Mouse (Mus musculus) brain, adult 10 weeks (tissue): ENCODE data around the gene Amy2a3. TPM values are rescaled to one million over a fixed set of nuclear protein-coding genes. Genes with fewer than 3 reads are reported as not detected.

Experiments used
- polyA plus RNA-seq: library from polyadenylated mRNA; stranded (reverse); fragments of 350-450 nt; fragmentation: Illumina TruSeq; extraction: RNeasy Lipid Tissue Mini Kit (QIAGEN cat#74804); gene quantifications from one replicate; pipeline ENCODE4 v1.2.3, GENCODE M21; 2015; ENCODE audit warnings: low read depth, low replicate concordance

Amy2a3 gene
- polyA plus RNA-seq = not detected

DNA sequence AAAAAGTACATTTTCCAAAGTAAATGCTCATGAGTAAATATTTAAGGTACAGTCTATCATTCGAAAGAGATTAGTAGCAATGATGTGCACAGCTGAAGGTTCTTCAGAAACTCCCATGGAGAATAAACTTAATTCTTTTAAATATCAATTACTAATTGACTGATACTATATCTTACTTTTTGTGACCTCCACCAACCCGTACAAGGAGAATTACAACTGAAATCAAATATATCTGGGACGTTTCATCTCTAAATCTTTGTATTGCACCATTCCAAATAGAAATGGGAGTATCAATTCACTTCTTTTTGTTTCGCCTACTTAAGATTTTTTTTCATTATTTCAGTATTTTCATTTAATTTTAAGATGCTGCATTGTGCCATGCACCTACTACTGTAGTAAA lies at the start of gene Amy2a3:
Gene Amy2a3, minus strand, starts transcription at position 101 of the 400 bp plus-strand sequence.

DNA sequence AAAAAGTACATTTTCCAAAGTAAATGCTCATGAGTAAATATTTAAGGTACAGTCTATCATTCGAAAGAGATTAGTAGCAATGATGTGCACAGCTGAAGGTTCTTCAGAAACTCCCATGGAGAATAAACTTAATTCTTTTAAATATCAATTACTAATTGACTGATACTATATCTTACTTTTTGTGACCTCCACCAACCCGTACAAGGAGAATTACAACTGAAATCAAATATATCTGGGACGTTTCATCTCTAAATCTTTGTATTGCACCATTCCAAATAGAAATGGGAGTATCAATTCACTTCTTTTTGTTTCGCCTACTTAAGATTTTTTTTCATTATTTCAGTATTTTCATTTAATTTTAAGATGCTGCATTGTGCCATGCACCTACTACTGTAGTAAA lies 32.7 kb upstream of the Amy2a3 start, which contains the start of gene Amy2a2:
Gene Amy2a2, minus strand, starts transcription at position 101 of the 400 bp plus-strand sequence.

DNA sequence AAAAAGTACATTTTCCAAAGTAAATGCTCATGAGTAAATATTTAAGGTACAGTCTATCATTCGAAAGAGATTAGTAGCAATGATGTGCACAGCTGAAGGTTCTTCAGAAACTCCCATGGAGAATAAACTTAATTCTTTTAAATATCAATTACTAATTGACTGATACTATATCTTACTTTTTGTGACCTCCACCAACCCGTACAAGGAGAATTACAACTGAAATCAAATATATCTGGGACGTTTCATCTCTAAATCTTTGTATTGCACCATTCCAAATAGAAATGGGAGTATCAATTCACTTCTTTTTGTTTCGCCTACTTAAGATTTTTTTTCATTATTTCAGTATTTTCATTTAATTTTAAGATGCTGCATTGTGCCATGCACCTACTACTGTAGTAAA lies 32.5 kb downstream of the Amy2a3 start, which contains the start of gene Amy2a4:
Gene Amy2a4, minus strand, starts transcription at position 101 of the 400 bp plus-strand sequence.

Other genes with a start within 250 kb of the Amy2a3 start
- not detected for gene Amy2a5, start 65.2 kb downstream of the Amy2a3 start, polyA plus RNA-seq
- not detected for gene Amy2a4, start 32.6 kb downstream of the Amy2a3 start, polyA plus RNA-seq
- not detected for gene Amy2a2, start 32.6 kb upstream of the Amy2a3 start, polyA plus RNA-seq
- not detected for gene Amy2a1, start 208.4 kb upstream of the Amy2a3 start, polyA plus RNA-seq